Mouse (Mus musculus) layer of hippocampus, adult 2 months (tissue): ENCODE results near the gene Srpr. TPM values are rescaled to one million over a fixed set of nuclear protein-coding genes. Genes with fewer than 3 reads are reported as not detected.

Experiments
- DNase-seq, 2 experiments: peaks; one replicate each; pipeline ENCODE4 v3.0.0; 2022; ENCODE audit warnings: low spot score in 2 of 2
- H3K27ac ChIP-seq: fragments of 200-600 bp; 2 replicates; pipeline ENCODE4 v1.8.1; 2022
- H3K4me3 ChIP-seq: fragments of 200-600 bp; 2 replicates; pipeline ENCODE4 v1.8.1; 2022; ENCODE audit warnings: mild to moderate bottlenecking
- CTCF ChIP-seq: fragments of 200-600 bp; conservative IDR thresholded peaks from 2 replicates; pipeline ENCODE4 v1.8.1; 2022; ENCODE audit warnings: antibody characterized with exemption, mild to moderate bottlenecking, moderate library complexity
- long read RNA-seq, 2 experiments: library from polyadenylated mRNA; stranded (forward); transcript quantifications; one replicate each; pipeline ENCODE4 v2.0.0; 2021; ENCODE audit warnings: borderline mapping rate in 2 of 2
- total RNA-seq, 2 experiments: library from RNA; stranded (reverse); gene quantifications; 2 replicates each; pipeline ENCODE4 v1.2.3; 2021

Srpr gene
- 10 to 100 TPM; 65.4 to 65.6 TPM for total RNA-seq
- long read RNA-seq, experiment 1, transcript Srpr-201 (14 exons, 2,993 nt), result major isoform, 68 of 78 reads
- long read RNA-seq, experiment 1, partial matches to known transcripts, result 5 of 78 reads
- long read RNA-seq, experiment 1, other reads (novel, unspliced or antisense), result 5 of 78 reads
- long read RNA-seq, experiment 2, transcript Srpr-201 (14 exons, 2,993 nt), result major isoform, 83 of 106 reads
- long read RNA-seq, experiment 2, partial matches to known transcripts, result 11 of 106 reads
- long read RNA-seq, experiment 2, other reads (novel, unspliced or antisense), result 12 of 106 reads

DNA sequence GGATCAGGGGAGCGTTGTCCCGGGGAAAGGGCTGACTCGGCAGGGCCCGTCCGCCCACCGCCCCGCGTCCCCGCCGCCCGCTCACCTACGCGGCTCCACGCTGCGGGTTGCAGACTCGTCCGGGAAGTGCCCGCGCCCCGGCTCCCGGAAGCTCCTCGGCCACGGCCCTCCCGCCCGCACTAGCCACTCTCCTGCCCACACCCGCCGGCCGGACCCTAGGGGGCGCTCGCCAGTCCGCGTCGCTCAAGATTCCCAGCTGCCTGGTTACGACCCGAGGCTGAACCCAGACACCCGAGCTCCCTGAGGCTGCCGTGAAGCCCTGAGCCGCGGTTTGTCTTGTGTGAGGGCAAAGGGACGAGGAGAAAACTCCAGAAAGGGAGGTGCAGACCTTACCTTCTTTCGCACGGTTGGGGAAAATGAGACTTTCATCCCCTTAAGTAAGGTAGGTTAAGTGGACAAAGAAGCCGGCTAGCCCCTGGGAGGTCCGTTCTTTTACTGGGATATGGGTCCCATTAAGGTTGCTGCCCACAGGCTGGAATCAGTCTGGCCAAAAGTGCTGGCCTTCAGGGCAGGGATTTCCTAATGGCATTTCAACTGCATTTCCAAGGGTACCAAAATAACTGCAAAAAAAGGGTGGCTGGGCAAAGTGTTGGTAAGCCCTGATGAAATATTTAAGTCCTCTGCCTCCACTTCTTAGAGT lies at the start of gene Srpr, which contains the start of gene Tirap:
TSS of gene Srpr (plus strand) at position 404 of the 700 bp plus-strand sequence.
TSS of gene Tirap (minus strand) at position 520 of the 700 bp plus-strand sequence.
- peak; percentile 91 for TF ChIP-seq CTCF
- H3K4me3 ChIP-seq, result peak within 1 kb of the TSS; percentile 73
- H3K27ac ChIP-seq, result peak within 1 kb of the TSS; percentile 67
- DNase-seq, result peak; percentile 73 to 82

DNA sequence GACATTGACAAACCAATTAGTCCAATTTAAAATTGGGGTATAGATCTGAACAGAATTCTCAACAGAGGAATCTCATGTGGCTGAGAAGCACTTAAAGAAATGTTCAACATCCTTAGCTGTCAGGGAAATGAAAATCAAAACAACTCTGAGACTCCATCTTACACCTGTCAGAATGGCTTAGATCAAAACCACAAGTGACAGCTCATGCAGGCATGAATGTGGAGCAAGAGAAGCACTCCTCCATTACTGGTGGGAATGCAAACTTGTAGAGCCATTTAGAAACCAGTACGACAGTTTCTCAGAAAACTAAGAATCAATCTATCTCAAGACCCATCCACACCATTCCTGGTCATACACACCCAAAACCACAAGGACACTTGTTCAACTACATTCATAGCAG lies 47.1 kb upstream of the Srpr start:
- no peak for TF ChIP-seq CTCF
- Histone ChIP-seq H3K4me3 (no peak overlapping the region), H3K27ac (no peak overlapping the region)
- no peak for DNase-seq

- peak overlapping the region; percentile 75 for H3K27ac ChIP-seq
- no peak overlapping the region for H3K4me3 ChIP-seq
- TF ChIP-seq CTCF, result no peak
- peak; percentile 29 to 33 for DNase-seq
Observed at GRCm38 (mm10) chr9:35156002-35156710, 43.8 kb upstream of the Srpr start.

- TF ChIP-seq CTCF, result no peak
- DNase-seq, result no peak
- H3K4me3 ChIP-seq, result no peak overlapping the region
- peak overlapping the region; percentile 75 for H3K27ac ChIP-seq
Observed at GRCm38 (mm10) chr9:35156862-35157261, 43.1 kb upstream of the Srpr start.

DNA sequence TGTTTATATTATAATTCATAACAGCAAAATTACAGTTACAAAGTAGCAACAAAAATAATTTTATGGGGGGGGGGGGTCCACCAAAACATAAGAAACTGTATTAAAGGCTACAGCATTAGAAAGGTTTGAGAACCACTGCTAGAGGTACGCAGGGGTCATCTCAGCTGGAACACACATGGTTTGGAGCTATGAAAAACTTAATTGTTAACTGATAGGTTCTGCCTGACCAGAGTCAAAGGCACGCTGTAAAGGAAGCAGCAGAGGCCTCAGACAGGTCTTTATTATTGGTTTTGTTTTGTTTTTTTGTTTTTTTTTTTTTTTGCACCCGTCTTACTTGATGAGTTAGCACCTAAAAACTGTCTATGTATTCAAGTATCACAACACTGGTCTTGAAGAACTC lies 41.5 kb upstream of the Srpr start:
- TF ChIP-seq CTCF, result no peak
- Histone ChIP-seq H3K27ac (no peak overlapping the region), H3K4me3 (no peak overlapping the region)
- DNase-seq, result no peak

DNA sequence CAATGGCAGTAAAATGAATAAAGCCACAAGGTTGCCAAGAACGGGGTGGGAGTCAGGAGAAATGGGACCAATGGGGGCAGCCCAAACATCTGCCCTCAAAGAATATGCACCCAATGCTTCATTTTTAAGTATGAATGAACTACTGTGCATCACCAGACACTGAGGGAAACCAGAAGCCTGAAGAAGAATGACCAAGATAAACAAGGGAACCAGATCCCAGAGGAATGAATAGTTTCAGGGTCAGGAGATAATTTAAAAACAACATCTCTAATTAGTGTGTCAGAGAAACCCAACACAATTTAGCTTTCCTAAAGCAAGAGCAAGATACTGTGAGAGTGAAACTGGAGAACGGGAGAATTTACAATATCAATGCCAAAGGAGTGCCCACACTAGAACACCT lies 39.3 kb upstream of the Srpr start:
- peak overlapping the region; percentile 11; the same call in 1 of the 2 replicates for H3K27ac ChIP-seq
- DNase-seq, result no peak
- H3K4me3 ChIP-seq, result no peak overlapping the region
- TF ChIP-seq CTCF, result no peak

- no peak for TF ChIP-seq CTCF
- Histone ChIP-seq H3K27ac (peak overlapping the region; percentile 11), H3K4me3 (no peak overlapping the region)
- DNase-seq, result no peak
Observed at GRCm38 (mm10) chr9:35161721-35162120, 38.3 kb upstream of the Srpr start.

DNA sequence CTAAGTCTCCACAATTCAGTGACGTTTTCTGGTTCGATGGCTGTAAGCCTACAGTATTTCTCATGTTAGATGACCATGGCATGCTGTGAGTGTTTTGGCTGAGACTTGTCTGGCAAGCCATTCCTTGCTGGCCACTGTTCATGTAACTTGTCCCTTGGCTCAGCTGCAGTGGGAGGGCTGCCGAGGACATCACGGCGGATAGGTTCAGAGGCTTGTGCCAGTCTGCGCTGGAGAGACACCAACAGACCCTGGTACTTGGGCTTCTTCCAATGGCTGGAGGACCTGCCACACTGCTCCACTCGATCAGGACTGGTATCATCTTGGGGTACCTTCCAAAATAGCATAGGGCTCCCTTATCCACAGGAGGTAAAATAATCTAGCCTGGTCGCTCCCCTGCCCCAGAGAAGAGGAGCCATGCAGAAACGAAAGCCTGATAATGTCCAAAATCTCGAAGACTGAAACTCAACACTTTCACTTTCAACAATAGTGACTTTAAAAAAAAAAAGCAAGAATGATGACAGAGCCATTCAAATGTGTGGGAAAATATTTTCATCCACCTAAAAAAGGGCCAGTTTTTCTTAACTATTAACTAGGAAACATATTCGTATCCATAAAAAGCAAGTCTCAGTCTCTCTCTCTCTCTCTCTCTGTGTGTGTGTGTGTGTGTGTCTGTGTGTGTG lies 36.8 kb upstream of the Srpr start:
- peak overlapping the region; percentile 6; the same call in 1 of the 2 replicates for H3K27ac ChIP-seq
- no peak for TF ChIP-seq CTCF
- H3K4me3 ChIP-seq, result peak overlapping the region; percentile 10; the same call in 1 of the 2 replicates
- no peak for DNase-seq

DNA sequence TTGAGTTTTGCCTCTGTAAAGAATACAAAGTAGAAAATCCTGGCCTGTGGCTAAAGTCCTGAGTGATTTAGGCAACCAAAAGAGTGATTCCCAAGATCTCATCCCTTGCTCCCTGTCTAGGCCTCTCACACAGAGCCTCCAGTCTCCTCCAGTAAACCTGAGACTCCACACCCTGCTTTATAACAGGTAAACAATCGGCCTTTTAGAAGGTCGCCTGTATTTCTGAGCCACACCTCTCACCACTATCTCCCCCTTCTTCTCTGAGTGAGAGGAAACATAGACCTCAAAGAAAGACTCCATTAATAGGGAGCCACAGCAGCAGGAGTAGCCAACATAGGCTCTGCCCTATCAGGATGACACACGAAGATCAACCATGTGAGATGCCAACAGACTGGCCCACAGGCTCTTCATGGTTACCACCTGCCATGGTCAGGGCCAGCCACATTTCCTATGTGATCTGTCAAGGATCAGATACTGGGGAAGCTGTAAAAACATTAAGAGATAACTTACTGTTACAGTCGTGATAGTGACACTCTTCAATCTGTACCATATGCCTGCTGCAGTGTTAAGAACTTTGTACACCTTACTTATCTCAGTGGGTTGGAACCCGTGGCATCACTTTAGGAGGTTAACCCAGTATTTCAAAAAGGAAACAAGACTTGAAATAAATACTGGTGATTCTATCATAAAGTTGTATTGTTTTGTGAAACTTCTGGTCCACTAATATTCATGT lies 35.7 kb upstream of the Srpr start:
- DNase-seq, result no peak
- TF ChIP-seq CTCF, result no peak
- Histone ChIP-seq H3K27ac (0 out of 2 replicates have a peak overlapping the region, but pooled peaks have one; percentile 10), H3K4me3 (no peak overlapping the region)

GRCm38 (mm10) chr9:35166144-35166797 lies 33.7 kb upstream of the Srpr start:
- H3K27ac ChIP-seq, result peak overlapping the region; percentile 82
- DNase-seq, result peak in 1 of 2 experiments; percentile 40
- no peak overlapping the region for H3K4me3 ChIP-seq
- TF ChIP-seq CTCF, result peak; percentile 80

DNA sequence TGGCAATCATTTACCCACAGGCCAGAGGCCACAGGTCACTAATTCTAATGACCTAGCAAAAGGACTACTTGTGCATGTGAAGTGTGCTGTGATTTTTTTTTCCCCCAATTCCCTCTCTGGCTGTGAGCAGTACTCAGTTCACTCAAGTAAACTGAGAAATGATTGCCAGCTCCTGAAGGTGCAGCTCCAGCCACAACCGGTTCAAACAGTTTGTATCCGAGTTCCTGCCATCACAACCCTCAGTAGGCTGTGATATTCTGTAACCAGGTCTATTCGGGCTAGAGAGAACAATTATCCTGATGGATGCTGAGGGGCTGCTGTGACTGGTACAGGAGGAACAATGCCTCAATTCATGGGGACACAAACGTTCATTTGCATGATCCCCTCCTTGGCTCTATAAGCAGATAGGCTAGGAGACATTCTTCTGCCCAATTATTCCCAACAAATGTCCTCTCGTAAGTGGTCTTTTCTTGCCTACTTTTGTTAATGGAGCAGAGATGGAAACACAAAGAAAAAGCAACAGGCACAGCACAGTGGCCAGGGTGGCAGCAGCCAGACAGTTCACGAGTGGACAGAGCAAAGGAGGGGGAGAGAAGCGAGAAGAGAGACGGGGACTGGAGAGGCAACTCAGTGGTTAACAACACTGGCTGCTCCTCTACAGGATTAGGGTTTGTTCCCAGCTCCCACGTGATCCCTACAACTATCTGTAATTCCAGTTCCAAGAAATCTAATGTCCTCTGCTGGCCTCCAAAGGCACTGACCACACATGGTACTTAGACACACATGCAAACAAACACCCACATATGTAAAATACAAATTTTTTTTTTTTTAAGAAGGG lies 33.0 kb upstream of the Srpr start:
- no peak for DNase-seq
- peak; percentile 15; the same call in 1 of the 2 replicates for TF ChIP-seq CTCF
- peak overlapping the region; percentile 82 for H3K27ac ChIP-seq
- H3K4me3 ChIP-seq, result no peak overlapping the region
